Mouse (Mus musculus): ENCODE data around the gene Gm732. TPM values are rescaled to one million over a fixed set of nuclear protein-coding genes. Genes with fewer than 3 reads are reported as not detected.

The Gm732 gene
- polyA plus RNA-seq (2014; fragmentation: Illumina TruSeq; extraction: RNeasy Lipid Tissue Mini Kit (QIAGEN cat#74804); ENCODE audit: insufficient read depth, low read depth, low replicate concordance), result not detected

DNA sequence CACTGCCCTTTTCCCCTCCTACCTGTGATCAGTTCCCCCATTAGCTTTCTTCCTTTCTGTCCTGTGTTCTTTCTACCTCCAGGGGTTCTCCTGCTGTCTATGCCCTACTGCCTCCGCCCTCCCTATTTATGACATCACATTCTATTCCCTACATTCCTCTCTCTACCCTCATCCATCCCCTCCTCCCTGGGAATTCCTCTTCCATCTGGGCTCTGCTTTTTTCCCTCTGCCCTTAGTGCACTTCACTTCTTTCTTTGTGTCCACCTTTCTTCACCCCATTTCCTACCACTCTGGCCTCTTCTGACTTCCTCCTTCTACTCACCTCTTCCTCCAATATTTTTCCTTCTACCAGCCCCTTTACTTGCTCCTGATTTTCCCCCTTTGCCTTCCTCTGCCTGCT lies at the start of gene Gm732:
Gene Gm732 (minus strand): TSS at position 101 of the 400 bp plus-strand sequence.

Other genes with a start within 250 kb of the Gm732 start
- not detected for gene Tent5d, start 155.9 kb downstream of the Gm732 start, polyA plus RNA-seq (2014; fragmentation: Illumina TruSeq; extraction: RNeasy Lipid Tissue Mini Kit (QIAGEN cat#74804); ENCODE audit: insufficient read depth, low read depth, low replicate concordance)
- 6.1 TPM for gene 2610002M06Rik, start 132.1 kb downstream of the Gm732 start, polyA plus RNA-seq (2014; fragmentation: Illumina TruSeq; extraction: RNeasy Lipid Tissue Mini Kit (QIAGEN cat#74804); ENCODE audit: insufficient read depth, low read depth, low replicate concordance)

All from lung, adult 10 weeks (tissue).